Mouse (Mus musculus) heart, adult 2 months (tissue): ENCODE results near the gene Kcnc3. TPM values are rescaled to one million over a fixed set of nuclear protein-coding genes. Genes with fewer than 3 reads are reported as not detected.
A peak's percentile ranks its signal among the peaks of the same experiment; 100 is the strongest.

Experiments used
- DNase-seq, 2 experiments: peaks; one replicate each; pipeline ENCODE4 v3.0.0; 2021
- H3K27ac ChIP-seq: fragments of 200-600 bp; 2 replicates; pipeline ENCODE4 v1.8.1; 2022
- H3K27me3 ChIP-seq: fragments of 200-500 bp; 2 replicates; pipeline ENCODE4 v1.6.1; 2012; ENCODE audit warnings: mild to moderate bottlenecking, low read length, inconsistent platforms, mixed read lengths; ENCODE audit not compliant: control insufficient read depth, insufficient read depth
- H3K36me3 ChIP-seq: fragments of 200-500 bp; 2 replicates; pipeline ENCODE4 v1.6.1; 2012; ENCODE audit warnings: low read length, inconsistent platforms; ENCODE audit not compliant: control insufficient read depth, insufficient read depth
- H3K4me1 ChIP-seq: fragments of 200-500 bp; 2 replicates; pipeline ENCODE4 v1.6.1; 2011; ENCODE audit warnings: low read length; ENCODE audit not compliant: control insufficient read depth, insufficient read depth
- H3K4me3 ChIP-seq: fragments of 200-600 bp; 2 replicates; pipeline ENCODE4 v1.8.1; 2022
- H3K79me2 ChIP-seq: fragments of 200-500 bp; replicated peaks from 2 replicates; pipeline ENCODE4 v1.6.1; 2012; ENCODE audit warnings: mild to moderate bottlenecking, inconsistent platforms, low read length, moderate library complexity, mixed read lengths; ENCODE audit not compliant: control insufficient read depth, insufficient read depth
- H3K9ac ChIP-seq: fragments of 200-500 bp; 2 replicates; pipeline ENCODE4 v1.6.1; 2012; ENCODE audit warnings: low read depth, mild to moderate bottlenecking, control low read depth, inconsistent platforms, low read length, mixed read lengths
- CTCF ChIP-seq: fragments of 200-600 bp; IDR thresholded peaks from 2 replicates; pipeline ENCODE4 v1.8.1; 2022; ENCODE audit warnings: antibody characterized with exemption, mild to moderate bottlenecking, moderate library complexity
- EP300 ChIP-seq: fragments of 200-500 bp; IDR thresholded peaks from 2 replicates; pipeline ENCODE4 v1.6.1; 2011; ENCODE audit warnings: low read depth, low read length, control low read depth; ENCODE audit not compliant: insufficient read depth
- POLR2A ChIP-seq: fragments of 200-500 bp; IDR thresholded peaks from 2 replicates; pipeline ENCODE4 v1.6.1; 2011; ENCODE audit warnings: mild to moderate bottlenecking, low read depth, low read length, control low read depth; ENCODE audit not compliant: insufficient read depth
- WGBS: fragments of 180-500 bp; shearing (Covaris S2); methylation state at CpG from one replicate; pipeline ENCODE4 v1.1.7; 2018; 5-methylcytosine and 5-hydroxymethylcytosine counted together
- intact Hi-C: fragments of 180-260 bp; cut with DNase I; formaldehyde crosslinking; loops from one replicate; pipeline ENCODE4 v1.15.1; 2025
- polyA plus RNA-seq: library from polyadenylated mRNA; depleted of rRNA; stranded (reverse); fragments of >200 nt; gene quantifications from 2 replicates; pipeline ENCODE4 v1.2.3, GENCODE M21; 2012
- total RNA-seq, 2 experiments: library from RNA; stranded (reverse); gene quantifications; 2 replicates each; pipeline ENCODE4 v1.2.3; 2021

Gene Kcnc3
- total and polyA plus RNA-seq, 3 experiments: 2.2 to 3.0 (median 2.9) TPM

DNA sequence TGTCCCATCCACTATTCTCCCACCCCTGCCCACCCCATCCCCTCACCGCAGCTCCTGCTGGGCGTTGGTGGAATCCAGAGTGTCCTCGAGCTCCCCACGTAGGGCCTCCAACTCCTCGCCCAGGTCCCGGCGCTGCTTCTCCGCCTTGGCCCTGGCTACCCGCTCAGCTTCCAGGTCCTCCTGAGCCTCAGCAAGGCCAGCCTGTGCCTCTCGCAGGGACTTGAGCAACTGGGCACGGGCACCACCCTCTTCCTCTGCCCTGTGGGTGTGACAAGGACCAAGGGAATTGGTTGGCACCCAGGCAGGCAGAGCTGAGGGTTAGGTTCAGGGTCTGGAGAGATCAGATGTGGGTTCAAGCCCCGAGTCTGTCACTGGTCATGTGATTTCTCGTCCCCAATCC lies 36.5 kb downstream of the Kcnc3 start:
- 77% methylated on average over 13 of the region's 13 CpGs for WGBS
- no peaks in the 10 kb centered on the region for H3K79me2 ChIP-seq
- H3K4me1 ChIP-seq: no peaks in the 10 kb centered on the region
- intact Hi-C loops: no loop called here
- H3K27me3 ChIP-seq: no peaks in the 10 kb centered on the region
- no peak for DNase-seq
- no peaks in the 10 kb centered on the region for H3K36me3 ChIP-seq
- H3K9ac ChIP-seq: no peak overlapping the region
- no peak overlapping the region for H3K27ac ChIP-seq
- no peak overlapping the region for H3K4me3 ChIP-seq
- no peak for TF ChIP-seq CTCF
- no peak for TF ChIP-seq POLR2A
- TF ChIP-seq EP300: no peak

DNA sequence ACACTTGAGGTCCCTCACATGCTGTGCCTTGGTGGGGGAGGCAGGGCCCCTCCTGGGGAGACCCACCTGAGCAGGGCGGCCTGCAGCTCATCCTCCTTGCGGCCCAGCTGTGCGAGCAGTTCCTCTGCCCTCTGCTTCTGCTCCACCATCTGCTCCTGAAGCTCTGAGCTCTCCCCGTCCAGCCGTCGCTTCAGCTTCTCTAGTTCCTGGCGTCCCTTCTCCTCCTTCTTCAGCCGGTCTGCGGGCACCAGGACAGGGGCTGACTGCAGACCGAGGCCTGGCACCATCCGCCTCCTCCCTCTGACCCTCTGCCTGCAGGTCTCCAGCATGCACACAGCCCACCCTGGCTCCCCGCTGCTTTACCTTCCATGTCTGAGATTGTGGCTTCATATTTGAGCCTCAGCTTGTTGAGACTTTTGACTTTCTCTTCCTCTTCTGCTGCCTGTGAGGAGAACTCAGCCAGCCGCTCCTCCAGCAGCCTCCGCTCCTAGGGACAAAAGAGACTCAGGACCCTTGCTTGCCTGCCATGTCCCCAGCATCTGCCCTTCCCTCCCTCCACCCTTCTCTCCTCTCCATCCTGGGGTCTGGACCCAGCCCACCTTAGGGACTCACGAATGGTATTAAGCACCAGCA lies 38.1 kb downstream of the Kcnc3 start:
- TF ChIP-seq EP300 (no peak), CTCF (no peak), POLR2A (no peak)
- intact Hi-C loops: no loop called here
- H3K27ac ChIP-seq: no peak overlapping the region
- no peaks in the 10 kb centered on the region for H3K27me3 ChIP-seq
- H3K79me2 ChIP-seq: no peaks in the 10 kb centered on the region
- H3K4me1 ChIP-seq: no peaks in the 10 kb centered on the region
- no peak for DNase-seq
- 86% methylated on average over 15 of the region's 15 CpGs for WGBS
- H3K4me3 ChIP-seq: no peak overlapping the region
- H3K9ac ChIP-seq: no peak overlapping the region
- no peaks in the 10 kb centered on the region for H3K36me3 ChIP-seq

DNA sequence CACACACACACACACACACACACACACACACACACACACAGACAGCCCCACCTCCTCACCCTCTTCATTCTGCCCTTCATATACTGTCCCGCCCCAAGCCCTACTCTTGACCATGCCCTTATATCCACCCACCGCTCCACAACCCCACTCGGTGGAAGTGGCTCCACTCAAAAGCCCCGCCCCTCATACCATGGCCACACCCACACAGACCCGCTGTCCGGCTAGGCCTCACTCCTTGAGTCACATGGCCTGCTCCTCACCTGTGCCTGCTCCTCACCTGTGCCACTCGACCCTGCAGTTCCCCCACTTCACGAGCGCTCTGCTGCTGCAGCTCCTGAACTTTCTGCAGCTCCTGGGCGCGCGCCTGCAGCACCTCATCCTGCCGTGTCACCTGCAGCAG lies 40.0 kb downstream of the Kcnc3 start:
- TF ChIP-seq CTCF: no peak
- no peak for TF ChIP-seq EP300
- no peak for TF ChIP-seq POLR2A
- Histone ChIP-seq H3K36me3 (no peaks in the 10 kb centered on the region), H3K27ac (no peak overlapping the region), H3K27me3 (no peaks in the 10 kb centered on the region), H3K4me1 (no peaks in the 10 kb centered on the region), H3K4me3 (no peak overlapping the region), H3K79me2 (no peaks in the 10 kb centered on the region), H3K9ac (no peak overlapping the region)
- 67% methylated on average over 13 of the region's 13 CpGs for WGBS
- intact Hi-C loops: no loop called here
- DNase-seq: no peak

DNA sequence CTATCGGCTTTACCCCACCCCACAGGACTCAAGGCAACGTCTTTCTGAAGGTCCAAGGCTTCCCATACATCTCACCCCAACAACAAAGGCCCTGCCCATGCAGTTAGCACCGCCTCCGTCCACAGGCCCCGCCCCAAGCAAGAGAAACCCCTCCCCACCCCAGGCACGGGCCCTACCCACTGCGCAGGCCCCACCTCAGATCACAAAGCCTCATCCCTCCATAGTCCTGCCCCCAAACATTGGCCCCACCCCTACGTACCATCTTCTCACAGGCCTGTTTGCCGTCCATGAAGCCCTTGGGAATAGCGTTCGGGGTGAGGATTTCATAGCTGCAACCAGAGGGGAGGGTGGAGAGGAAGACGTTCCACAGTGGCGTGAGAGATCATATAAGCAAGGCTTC lies 42.2 kb downstream of the Kcnc3 start:
- Histone ChIP-seq H3K36me3 (no peaks in the 10 kb centered on the region), H3K79me2 (no peaks in the 10 kb centered on the region), H3K27ac (no peak overlapping the region), H3K4me3 (no peak overlapping the region), H3K27me3 (no peaks in the 10 kb centered on the region), H3K9ac (no peak overlapping the region), H3K4me1 (no peaks in the 10 kb centered on the region)
- intact Hi-C loops: no loop called here
- TF ChIP-seq CTCF (no peak), POLR2A (no peak), EP300 (no peak)
- 38% methylated on average over 13 of the region's 13 CpGs for WGBS
- no peak for DNase-seq

DNA sequence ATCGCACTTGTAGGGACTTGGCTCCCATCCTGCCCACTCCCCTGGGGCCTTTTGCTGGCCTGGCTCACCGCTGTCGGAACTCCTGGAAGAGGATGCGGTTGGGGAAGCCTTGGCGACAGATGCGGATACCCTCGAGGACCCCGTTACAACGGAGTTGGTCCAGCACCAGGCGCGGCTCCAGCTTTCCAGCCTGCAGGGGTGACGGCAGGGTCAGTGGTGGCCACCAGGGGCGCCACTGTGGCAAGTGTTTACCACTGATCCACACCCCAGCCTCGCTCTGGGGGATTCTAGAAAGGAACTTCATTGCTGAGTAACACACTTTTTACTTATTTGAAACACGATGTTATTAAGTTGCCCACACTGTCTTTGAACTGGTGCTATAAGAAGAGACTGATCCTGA lies 42.9 kb downstream of the Kcnc3 start:
- Histone ChIP-seq H3K4me1 (no peaks in the 10 kb centered on the region), H3K4me3 (no peak overlapping the region), H3K79me2 (no peaks in the 10 kb centered on the region), H3K36me3 (no peaks in the 10 kb centered on the region), H3K9ac (no peak overlapping the region), H3K27ac (no peak overlapping the region), H3K27me3 (no peaks in the 10 kb centered on the region)
- WGBS: 22% methylated on average over 15 of the region's 15 CpGs
- DNase-seq: no peak
- peak; percentile 58 for TF ChIP-seq CTCF
- TF ChIP-seq EP300: no peak
- no peak for TF ChIP-seq POLR2A
- intact Hi-C loops: no loop called here

DNA sequence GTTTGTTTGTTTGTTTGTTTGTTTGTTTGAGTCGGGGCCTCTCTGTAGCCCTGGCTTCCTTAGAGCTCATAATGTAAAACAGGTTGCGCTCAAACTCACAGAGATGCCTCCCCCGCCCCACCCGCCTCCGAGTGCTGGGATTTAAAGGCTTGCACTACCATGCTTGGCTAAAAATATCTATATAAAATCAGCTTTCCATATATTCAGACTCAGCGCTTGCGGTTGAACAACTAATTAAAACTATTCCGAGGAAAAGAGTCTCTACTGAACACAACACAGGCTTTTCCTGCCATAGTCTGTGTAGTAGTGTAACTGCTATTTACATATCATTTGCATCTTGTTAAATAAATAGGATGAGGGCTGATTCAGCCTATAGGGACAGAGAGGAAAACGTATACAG lies 46.2 kb downstream of the Kcnc3 start:
- H3K36me3 ChIP-seq: no peaks in the 10 kb centered on the region
- no peak overlapping the region for H3K9ac ChIP-seq
- WGBS: 81% methylated on average over 9 of the region's 9 CpGs
- no peaks in the 10 kb centered on the region; the same call in 1 of the 2 replicates for H3K27me3 ChIP-seq
- no peak overlapping the region for H3K4me3 ChIP-seq
- no peak overlapping the region for H3K27ac ChIP-seq
- TF ChIP-seq CTCF: no peak
- TF ChIP-seq POLR2A: no peak
- no peak for TF ChIP-seq EP300
- DNase-seq: no peak
- H3K79me2 ChIP-seq: no peaks in the 10 kb centered on the region
- intact Hi-C loops: no loop called here
- H3K4me1 ChIP-seq: no peaks in the 10 kb centered on the region
